Mouse (Mus musculus) heart, embryonic 14.5 days (tissue): ENCODE measurements at regions not wholly inside any gene's neighbourhood (a gene's known extent, or its start where the extent isn't known, plus 50 kb on each side); places are given as distances from the start of the nearest gene placed in this dataset.

ENCODE experiments used
- ATAC-seq: fragments of 200-750 bp; cut with Nextera tagmentation; 2 replicates; pipeline ENCODE4 v1.8.0; 2017; ENCODE audit warnings: low read depth, moderate TSS enrichment; ENCODE audit not compliant: insufficient number of reproducible peaks, insufficient read depth, low FRiP score
- H3K27ac ChIP-seq, 2 experiments: fragments of 200-500 bp in 1 of 2; fragments of 300-500 bp in 1 of 2; sonication (generic) in 1 of 2; replicated peaks in 1 of 2; 2 replicates each; pipeline ENCODE4 v1.5.1; 2012 to 2014; ENCODE audit warnings: low read depth in 2 of 2, low read length in 2 of 2, control low read depth in 1 of 2, mild to moderate bottlenecking in 1 of 2, mixed read lengths in 1 of 2; ENCODE audit not compliant: control insufficient read depth in 1 of 2, insufficient read depth in 1 of 2
- H3K27me3 ChIP-seq: fragments of 300-500 bp; sonication (generic); 2 replicates; pipeline ENCODE4 v1.6.1; 2014; ENCODE audit warnings: mild to moderate bottlenecking, low read length, control low read depth; ENCODE audit not compliant: control insufficient read depth, insufficient read depth
- H3K36me3 ChIP-seq: fragments of 300-500 bp; sonication (generic); 2 replicates; pipeline ENCODE4 v1.6.1; 2014; ENCODE audit warnings: mild to moderate bottlenecking, control low read depth, low read length, mixed read lengths; ENCODE audit not compliant: control insufficient read depth, insufficient read depth
- H3K4me1 ChIP-seq, 2 experiments: fragments of 200-500 bp in 1 of 2; fragments of 300-500 bp in 1 of 2; sonication (generic) in 1 of 2; 2 replicates each; pipeline ENCODE4 v1.6.1; 2012 to 2014; ENCODE audit warnings: low read length in 2 of 2, control low read depth in 1 of 2, mixed read lengths in 1 of 2; ENCODE audit not compliant: control insufficient read depth in 2 of 2, insufficient read depth in 2 of 2
- H3K4me2 ChIP-seq: fragments of 300-500 bp; sonication (generic); 2 replicates; pipeline ENCODE4 v1.6.1; 2014; ENCODE audit warnings: mild to moderate bottlenecking, low read length
- H3K4me3 ChIP-seq, 2 experiments: fragments of 200-500 bp in 1 of 2; fragments of 300-500 bp in 1 of 2; sonication (generic) in 1 of 2; 2 replicates each; pipeline ENCODE4 v1.5.1; 2012 to 2014; ENCODE audit warnings: low read length in 2 of 2, mild to moderate bottlenecking in 2 of 2, control low read depth in 1 of 2, low read depth in 1 of 2, moderate library complexity in 1 of 2; ENCODE audit not compliant: control insufficient read depth in 1 of 2, insufficient read depth in 1 of 2
- H3K9ac ChIP-seq: fragments of 300-500 bp; sonication (generic); 2 replicates; pipeline ENCODE4 v1.6.1; 2014; ENCODE audit warnings: mild to moderate bottlenecking, low read length
- H3K9me3 ChIP-seq: fragments of 300-500 bp; sonication (generic); 2 replicates; pipeline ENCODE4 v1.6.1; 2016; ENCODE audit warnings: low read length, control low read depth; ENCODE audit not compliant: control insufficient read depth
- WGBS: fragments of 180-500 bp; shearing (Covaris S2); extraction: QIAGEN DNeasy Blood & Tissue Kit; methylation state at CpG from one replicate; pipeline ENCODE4 v1.1.7; 2014; 5-methylcytosine and 5-hydroxymethylcytosine counted together

DNA sequence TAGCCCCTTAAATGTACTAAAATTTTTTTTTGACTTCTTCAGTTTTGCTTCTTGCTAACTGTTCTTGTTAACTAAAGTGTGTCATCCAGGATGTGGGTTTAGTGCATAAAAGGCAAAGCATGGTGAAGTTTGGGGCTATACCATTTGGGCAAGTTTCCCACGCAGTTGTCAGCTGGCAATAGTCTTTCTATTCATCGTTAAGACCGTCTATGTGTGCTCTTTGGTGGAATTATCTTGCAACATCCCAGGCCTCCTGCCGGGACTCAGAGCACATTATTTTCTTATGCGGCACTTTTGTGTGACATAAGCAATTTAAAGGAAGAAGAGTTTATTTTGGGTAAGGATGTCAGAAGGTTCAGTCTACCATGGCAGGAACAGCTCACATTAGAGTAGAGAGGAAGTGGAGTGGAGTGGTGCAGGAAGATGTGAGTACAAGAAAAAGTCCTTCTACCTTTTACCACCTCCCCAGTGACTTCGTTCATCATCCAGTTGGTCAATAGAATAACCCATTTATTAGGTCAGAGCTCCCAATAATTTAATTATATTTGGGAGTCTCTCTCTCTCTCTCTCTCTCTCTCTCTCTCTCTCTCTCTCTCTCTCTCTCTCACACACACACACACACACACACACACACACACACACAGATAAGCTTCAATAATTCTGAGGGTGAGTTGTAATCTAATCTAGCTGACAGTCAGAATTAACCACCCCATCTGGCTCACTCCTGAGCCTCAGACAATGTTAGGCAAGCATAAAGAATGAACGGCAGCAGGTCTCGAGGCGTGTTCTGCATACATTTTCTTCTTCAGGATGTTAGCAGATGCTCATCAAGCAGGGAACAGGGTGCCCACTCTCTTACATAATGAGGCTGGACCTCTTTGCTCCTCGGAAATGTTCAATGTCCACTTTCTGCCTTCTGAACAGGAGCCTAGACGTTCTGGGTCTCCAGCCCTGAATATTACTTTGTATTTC, 304.7 kb downstream of the Foxo1 start:
- Histone ChIP-seq H3K4me3 (no peak overlapping the region), H3K27me3 (no peaks in the 10 kb centered on the region), H3K4me2 (no peak overlapping the region), H3K36me3 (no peaks in the 10 kb centered on the region), H3K9me3 (no peaks in the 10 kb centered on the region), H3K4me1 (0 out of 4 replicates have a peak, but pooled peaks cover 0 to 3% of the 10 kb centered on the region in 2 experiments), H3K9ac (no peak overlapping the region), H3K27ac (no peak overlapping the region)
- ATAC-seq: no peak
- 80% methylated on average over 11 of the region's 11 CpGs for WGBS

DNA sequence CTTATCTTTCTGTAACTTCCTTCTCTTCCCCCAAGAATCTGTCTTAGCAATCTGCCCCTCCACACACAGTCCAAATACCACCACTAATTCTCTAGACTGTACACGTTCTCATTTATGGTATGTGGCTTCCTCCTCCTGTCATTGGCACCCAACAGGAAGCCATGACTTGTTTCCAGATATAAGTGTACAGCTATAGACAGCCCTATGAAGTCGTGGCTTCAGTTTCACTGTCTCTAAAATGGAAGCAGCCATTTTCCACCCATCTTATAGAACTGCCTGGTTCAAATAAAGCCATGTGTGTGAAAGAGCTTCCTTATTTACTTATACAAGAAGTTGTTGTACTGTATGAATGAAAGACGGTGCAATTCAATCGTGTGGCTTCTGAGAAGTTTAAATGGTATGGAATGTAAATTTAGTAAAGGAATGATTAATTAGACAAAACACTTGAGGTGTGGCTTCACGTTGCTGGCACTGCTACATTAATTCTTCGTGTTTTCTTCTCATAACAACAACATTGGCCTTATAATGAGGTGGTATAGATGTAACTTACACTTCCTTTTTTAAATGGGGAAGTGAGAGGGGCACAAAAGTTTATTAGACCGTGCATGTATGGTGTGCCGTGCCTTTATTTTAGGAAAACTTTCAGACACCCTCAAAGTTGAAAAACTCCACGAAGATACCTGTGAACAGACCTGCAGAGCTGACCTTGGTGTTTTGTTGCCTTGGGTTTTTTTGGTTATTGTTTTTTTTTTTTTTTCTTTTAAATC, 299.7 kb downstream of the Foxo1 start:
- no peaks in the 10 kb centered on the region for H3K27me3 ChIP-seq
- no peak overlapping the region for H3K9ac ChIP-seq
- ATAC-seq: no peak
- no peaks in the 10 kb centered on the region for H3K36me3 ChIP-seq
- H3K4me1 ChIP-seq: peaks cover 0 to 3% of the 10 kb centered on the region in 2 experiments; a peak in 1 of 4 replicates
- WGBS: 80% methylated on average over 9 of the region's 9 CpGs
- no peak overlapping the region for H3K4me2 ChIP-seq
- H3K9me3 ChIP-seq: no peaks in the 10 kb centered on the region
- no peak overlapping the region for H3K4me3 ChIP-seq
- H3K27ac ChIP-seq: no peak overlapping the region

DNA sequence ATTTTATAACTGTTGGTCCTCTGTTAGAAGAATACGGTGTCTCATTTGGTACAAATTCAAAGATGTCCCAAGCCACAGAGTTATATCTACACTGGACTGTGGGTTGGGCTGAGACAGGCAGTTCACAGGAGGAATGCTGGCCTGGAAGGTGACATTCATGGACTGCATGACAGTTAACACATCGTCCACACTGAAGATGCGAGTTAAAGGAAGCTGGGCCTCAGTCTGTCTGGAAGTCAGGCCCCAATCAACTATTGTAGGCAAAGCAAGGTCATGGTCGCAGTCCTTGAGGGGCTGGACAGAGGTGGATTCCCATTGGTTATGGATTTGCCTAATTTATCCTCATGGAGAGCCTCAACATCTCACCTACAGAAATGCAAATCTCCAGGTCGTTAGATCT, 295.5 kb downstream of the Foxo1 start:
- H3K4me3 ChIP-seq: no peak overlapping the region
- WGBS: 58% methylated on average over 5 of the region's 5 CpGs
- H3K27me3 ChIP-seq: no peaks in the 10 kb centered on the region
- H3K9ac ChIP-seq: no peak overlapping the region
- H3K27ac ChIP-seq: no peak overlapping the region
- ATAC-seq: no peak
- H3K4me2 ChIP-seq: no peak overlapping the region
- no peaks in the 10 kb centered on the region for H3K36me3 ChIP-seq
- H3K9me3 ChIP-seq: no peaks in the 10 kb centered on the region
- peaks cover 0 to 3% of the 10 kb centered on the region in 2 experiments; a peak in 1 of 4 replicates for H3K4me1 ChIP-seq

DNA sequence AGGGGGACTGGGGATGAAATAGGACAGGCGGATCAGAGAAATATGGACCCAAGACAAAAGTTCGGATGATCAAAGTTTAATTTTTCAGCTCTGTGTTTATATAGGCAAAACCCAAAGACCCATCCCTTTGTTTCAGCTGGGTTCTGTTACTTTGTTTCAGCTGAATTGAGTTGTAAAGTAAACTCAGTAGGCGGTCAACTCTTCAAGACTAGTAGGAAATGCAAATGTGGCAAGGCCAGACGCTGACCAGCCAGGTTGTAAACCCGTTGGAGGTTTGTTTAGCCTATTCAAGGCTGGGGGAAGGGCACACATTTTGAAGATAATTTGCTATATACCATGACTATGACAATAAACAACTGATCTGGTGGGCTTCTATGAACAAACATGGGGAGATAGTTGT, 294.7 kb downstream of the Foxo1 start:
- Histone ChIP-seq H3K4me2 (no peak overlapping the region), H3K4me3 (no peak overlapping the region), H3K9ac (no peak overlapping the region), H3K9me3 (no peaks in the 10 kb centered on the region), H3K27ac (no peak overlapping the region), H3K4me1 (peaks cover 0 to 3% of the 10 kb centered on the region in 2 experiments; a peak in 1 of 4 replicates), H3K36me3 (no peaks in the 10 kb centered on the region), H3K27me3 (no peaks in the 10 kb centered on the region)
- 57% methylated on average over 5 of the region's 5 CpGs for WGBS
- ATAC-seq: no peak

GRCm38 (mm10) chr3:52559481-52559880, 291.3 kb downstream of the Foxo1 start:
- ATAC-seq: no peak
- Histone ChIP-seq H3K9ac (no peak overlapping the region), H3K9me3 (no peaks in the 10 kb centered on the region), H3K27me3 (no peaks in the 10 kb centered on the region), H3K4me2 (no peak overlapping the region), H3K27ac (no peak overlapping the region), H3K36me3 (no peaks in the 10 kb centered on the region), H3K4me1 (no peaks in the 10 kb centered on the region), H3K4me3 (no peak overlapping the region)
- WGBS: 86% methylated on average over 10 of the region's 10 CpGs

GRCm38 (mm10) chr3:52558765-52559164, 290.6 kb downstream of the Foxo1 start:
- Histone ChIP-seq H3K4me2 (no peak overlapping the region), H3K27me3 (no peaks in the 10 kb centered on the region), H3K27ac (no peak overlapping the region), H3K4me1 (no peaks in the 10 kb centered on the region), H3K9ac (no peak overlapping the region), H3K9me3 (no peaks in the 10 kb centered on the region), H3K4me3 (no peak overlapping the region), H3K36me3 (no peaks in the 10 kb centered on the region)
- no peak for ATAC-seq
- WGBS: 89% methylated on average over 6 of the region's 6 CpGs

- no peak overlapping the region for H3K27ac ChIP-seq
- WGBS: 71% methylated on average over 4 of the region's 4 CpGs
Observed at GRCm38 (mm10) chr3:52557296-52557695, 289.2 kb downstream of the Foxo1 start.

More at GRCm38 (mm10) chr3:52557296-52557695, 289.2 kb downstream of the Foxo1 start:
- Histone ChIP-seq H3K4me2 (no peak overlapping the region), H3K4me1 (no peaks in the 10 kb centered on the region), H3K9me3 (no peaks in the 10 kb centered on the region), H3K36me3 (no peaks in the 10 kb centered on the region), H3K27me3 (no peaks in the 10 kb centered on the region), H3K9ac (no peak overlapping the region), H3K4me3 (no peak overlapping the region)
- ATAC-seq: no peak
